In the genomic region with DNA sequence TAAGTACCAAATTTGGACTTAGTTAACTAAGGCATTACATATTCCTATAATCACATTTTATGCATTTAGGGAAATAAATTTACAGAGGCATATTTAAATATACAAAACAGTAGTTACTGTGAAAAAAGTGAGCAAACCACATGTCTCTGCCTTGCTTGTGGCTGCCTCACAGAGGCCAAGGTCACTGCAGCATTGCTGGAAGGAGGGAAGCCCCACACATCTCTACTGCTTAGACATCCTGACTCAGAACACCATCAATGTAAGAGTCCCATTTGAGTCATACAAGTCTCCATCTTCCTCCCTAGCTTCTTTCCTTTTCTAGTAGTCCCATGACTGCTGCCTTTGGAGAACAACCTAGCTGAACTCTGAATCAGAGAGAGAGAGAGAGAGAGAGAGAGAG, we compare ENCODE assay signal across 23 mouse cellular contexts.
"Had no signal": no experiment of that assay in that cellular context is flagged by ENCODE, and none has a peak within 500 bp of the region (broad histone marks: within the 10 kb centered on the region; RNA-seq: fewer than 3 reads in every experiment).

No protein-coding gene starts in this region.

- H3K9ac ChIP-seq: limb, embryonic 12.5 days; limb, embryonic 15.5 days; liver, embryonic 14.5 days; liver, postnatal 0 days; lung, embryonic 14.5 days; midbrain, embryonic 12.5 days; neural tube, embryonic 13.5 days; stomach, embryonic 15.5 days had no signal

- H3K27ac ChIP-seq: left cerebral cortex, adult 2 months; limb, embryonic 12.5 days; limb, embryonic 15.5 days; liver, embryonic 14.5 days; macrophage; midbrain, embryonic 12.5 days; neural tube, embryonic 13.5 days; stomach, embryonic 15.5 days had no signal

- ATAC-seq: liver, postnatal 0 days; lung, postnatal 0 days; midbrain, embryonic 16.5 days had no signal

- H3K4me3 ChIP-seq: left cerebral cortex, adult 2 months; limb, embryonic 12.5 days; limb, embryonic 15.5 days; midbrain, embryonic 12.5 days; myocyte; neural tube, embryonic 13.5 days; stomach, embryonic 15.5 days had no signal

- H3K27me3 ChIP-seq: limb, embryonic 12.5 days; limb, embryonic 15.5 days; midbrain, embryonic 12.5 days; neural tube, embryonic 13.5 days; stomach, embryonic 15.5 days had no signal

- H3K9me3 ChIP-seq: limb, embryonic 12.5 days; limb, embryonic 15.5 days; midbrain, embryonic 12.5 days; neural tube, embryonic 13.5 days; stomach, embryonic 15.5 days had no signal

- DNase-seq: kidney, postnatal 10 days; kidney, postnatal 36 days; layer of hippocampus, postnatal 36 days; left cerebral cortex, postnatal 4 days; liver, postnatal 0 days; lung, embryonic 14.5 days; retina, postnatal 1 day; right cerebral cortex, postnatal 25 days; spleen, adult 18-20 months; thymus, adult 18-20 months; thymus, postnatal 36 days had no signal

- H3K4me2 ChIP-seq: limb, embryonic 12.5 days; limb, embryonic 15.5 days; liver, embryonic 11.5 days; lung, embryonic 14.5 days; midbrain, embryonic 12.5 days; neural tube, embryonic 13.5 days; stomach, embryonic 15.5 days had no signal

- H3K4me1 ChIP-seq: limb, embryonic 15.5 days; stomach, embryonic 15.5 days had no signal
